Mouse (Mus musculus): ENCODE results near the gene Itsn1.

DNA sequence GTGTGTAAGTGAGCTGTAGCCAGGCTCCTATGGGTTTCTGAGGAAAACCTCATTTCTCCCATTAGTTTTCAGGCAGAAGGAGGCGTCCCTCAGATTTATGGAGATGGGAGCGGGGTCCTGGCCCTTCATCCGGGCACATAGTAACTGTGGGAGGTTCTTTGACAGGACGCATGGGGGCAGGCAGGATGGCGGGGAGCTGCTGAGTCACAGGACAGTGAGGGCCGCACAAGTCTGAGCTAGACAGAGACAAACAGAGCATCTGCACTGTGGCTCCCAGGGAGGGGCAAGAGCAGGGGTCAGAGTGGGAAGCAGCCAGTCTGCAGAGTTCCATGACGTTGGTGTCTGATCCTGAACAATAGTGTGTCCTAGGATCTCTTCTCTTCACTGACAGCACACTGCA is 133.8 kb downstream of the Itsn1 start:
- no peak for TF ChIP-seq CTCF (IDR thresholded peaks at IDR 0.05; ENCODE audit: borderline replicate concordance, insufficient read depth, low read depth, low read length)
- TF ChIP-seq POLR2A (IDR thresholded peaks at IDR 0.05; ENCODE audit: borderline replicate concordance, insufficient read depth, low read length), result no peak

Measured in cerebellum, adult 2 months (tissue).